Mouse (Mus musculus) erythroblast, embryonic 14.5 days (primary cell): ENCODE results near the gene Cnp. TPM values are rescaled to one million over a fixed set of nuclear protein-coding genes. Genes with fewer than 3 reads are reported as not detected.

Experiments
- H3K27me3 ChIP-seq: 2 replicates; pipeline ENCODE4 v1.6.1; 2012; ENCODE audit warnings: inconsistent platforms; ENCODE audit not compliant: control insufficient read depth
- H3K36me3 ChIP-seq: 2 replicates; pipeline ENCODE4 v1.6.1; 2012; ENCODE audit warnings: mild to moderate bottlenecking, inconsistent platforms; ENCODE audit not compliant: control insufficient read depth
- H3K4me1 ChIP-seq: 2 replicates; pipeline ENCODE4 v1.6.1; 2012; ENCODE audit warnings: inconsistent platforms; ENCODE audit not compliant: control insufficient read depth
- H3K4me3 ChIP-seq: replicated peaks from 2 replicates; pipeline ENCODE3; 2012; ENCODE audit warnings: moderate library complexity, mild to moderate bottlenecking, inconsistent platforms
- H3K9me3 ChIP-seq: 2 replicates; pipeline ENCODE4 v1.6.1; 2012; ENCODE audit warnings: low read length, inconsistent platforms, mixed read lengths; ENCODE audit not compliant: control insufficient read depth
- GATA1 ChIP-seq: IDR thresholded peaks from 2 replicates; pipeline ENCODE4 v1.6.1; 2012; ENCODE audit warnings: low read length, inconsistent platforms, mixed read lengths
- TAL1 ChIP-seq: IDR thresholded peaks from 3 replicates; pipeline ENCODE4 v1.6.1; 2012; ENCODE audit warnings: low read length, inconsistent platforms, mixed read lengths
- polyA plus RNA-seq: library from polyadenylated mRNA; stranded (reverse); fragments of >175 nt; gene quantifications from 2 replicates; pipeline ENCODE4 v1.2.3, GENCODE M21; 2012

Cnp gene
- polyA plus RNA-seq, 1 experiment, result 0.09 TPM

DNA sequence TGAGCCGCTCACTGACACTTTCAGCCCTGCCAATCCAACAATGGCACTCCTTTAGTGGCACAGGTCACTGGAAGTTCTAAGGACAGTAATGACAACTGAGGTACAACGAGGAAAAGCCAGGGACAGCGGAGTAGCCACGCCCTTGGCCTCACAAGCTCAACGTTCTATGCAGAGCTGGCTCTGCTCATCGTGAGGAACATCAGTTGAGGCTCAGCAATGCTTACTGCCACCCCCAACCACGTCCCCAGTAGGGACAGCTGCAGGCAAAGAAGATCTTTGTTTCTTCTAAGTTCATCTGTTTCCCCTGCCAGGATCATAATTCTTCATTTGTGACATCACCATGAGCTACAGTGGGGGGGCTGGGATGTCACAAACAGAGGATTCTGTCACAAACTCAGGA is 19.9 kb downstream of the Cnp start:
- no peaks in the 10 kb centered on the region for H3K9me3 ChIP-seq
- H3K4me1 ChIP-seq, result no peaks in the 10 kb centered on the region
- no peaks in the 10 kb centered on the region for H3K27me3 ChIP-seq
- H3K36me3 ChIP-seq, result peaks cover 96% of the 10 kb centered on the region
- TF ChIP-seq TAL1, result no peak
- H3K4me3 ChIP-seq, result no peak overlapping the region

DNA sequence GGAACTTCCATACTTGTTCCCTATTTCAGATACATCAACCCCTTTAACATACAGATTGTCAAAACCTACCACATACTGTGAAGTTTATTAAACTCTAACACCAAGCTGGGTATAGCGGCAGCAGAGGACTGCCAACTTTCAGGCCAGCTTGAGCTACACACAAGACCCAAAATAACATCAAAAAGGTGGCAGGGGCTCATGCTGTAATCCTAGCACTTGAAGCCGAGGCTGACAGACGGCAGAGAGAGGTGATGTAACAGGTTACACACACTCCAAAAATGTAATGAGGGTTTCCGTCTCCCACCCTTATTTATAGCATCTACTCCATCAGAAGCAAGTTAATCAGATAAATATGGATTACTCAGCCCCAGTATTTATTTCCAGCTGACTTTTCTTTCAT is 20.8 kb downstream of the Cnp start:
- Histone ChIP-seq H3K4me3 (no peak overlapping the region), H3K36me3 (peaks cover 98% of the 10 kb centered on the region), H3K4me1 (no peaks in the 10 kb centered on the region), H3K27me3 (no peaks in the 10 kb centered on the region), H3K9me3 (no peaks in the 10 kb centered on the region)
- TF ChIP-seq GATA1 (no peak), TAL1 (no peak)

DNA sequence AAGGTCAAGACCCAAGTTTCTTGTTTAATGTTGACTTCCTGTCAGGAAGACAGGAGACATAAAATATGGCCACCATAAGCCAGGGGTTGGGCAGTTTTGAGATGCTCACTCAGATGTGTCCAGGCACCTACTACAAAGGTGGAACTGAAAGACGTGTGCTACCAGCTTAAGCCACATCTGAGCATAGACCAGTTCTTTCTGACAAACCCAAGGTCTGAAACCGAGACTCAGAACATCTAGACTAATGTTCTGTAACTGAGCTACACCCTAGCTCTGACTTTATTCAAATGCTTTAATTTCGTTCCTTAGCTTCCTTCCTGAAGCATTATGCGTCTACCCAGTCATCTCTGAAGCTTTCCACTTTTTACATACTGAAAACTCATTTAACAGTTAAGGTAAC is 23.4 kb downstream of the Cnp start:
- Histone ChIP-seq H3K9me3 (no peaks in the 10 kb centered on the region), H3K27me3 (no peaks in the 10 kb centered on the region), H3K4me3 (no peak overlapping the region), H3K36me3 (peaks cover 91% of the 10 kb centered on the region), H3K4me1 (peaks cover 9% of the 10 kb centered on the region)
- TF ChIP-seq GATA1 (no peak), TAL1 (no peak)

DNA sequence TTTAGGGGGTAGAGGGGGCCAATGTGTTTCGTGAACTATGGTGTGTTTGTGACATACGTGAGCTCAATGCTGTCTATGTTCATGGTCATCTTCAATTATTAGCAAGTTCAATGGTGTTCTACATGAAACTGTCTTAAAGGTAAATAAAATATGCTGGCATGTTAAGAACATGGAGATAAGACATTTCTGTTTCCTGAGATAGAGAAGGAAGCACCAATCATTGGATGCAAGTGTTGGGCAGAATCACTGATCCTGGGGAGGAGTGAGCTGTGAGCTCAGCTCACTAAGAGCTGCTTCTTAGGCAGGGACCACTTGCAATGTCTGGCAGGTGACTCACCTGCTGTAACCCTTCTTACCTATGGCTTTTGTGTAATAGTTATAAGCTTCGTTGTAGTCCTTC is 26.7 kb downstream of the Cnp start:
- TF ChIP-seq TAL1 (no peak), GATA1 (no peak)
- H3K9me3 ChIP-seq, result no peaks in the 10 kb centered on the region
- no peaks in the 10 kb centered on the region for H3K27me3 ChIP-seq
- H3K36me3 ChIP-seq, result peaks cover 82% of the 10 kb centered on the region
- no peak overlapping the region for H3K4me3 ChIP-seq
- H3K4me1 ChIP-seq, result peaks cover 12% of the 10 kb centered on the region

DNA sequence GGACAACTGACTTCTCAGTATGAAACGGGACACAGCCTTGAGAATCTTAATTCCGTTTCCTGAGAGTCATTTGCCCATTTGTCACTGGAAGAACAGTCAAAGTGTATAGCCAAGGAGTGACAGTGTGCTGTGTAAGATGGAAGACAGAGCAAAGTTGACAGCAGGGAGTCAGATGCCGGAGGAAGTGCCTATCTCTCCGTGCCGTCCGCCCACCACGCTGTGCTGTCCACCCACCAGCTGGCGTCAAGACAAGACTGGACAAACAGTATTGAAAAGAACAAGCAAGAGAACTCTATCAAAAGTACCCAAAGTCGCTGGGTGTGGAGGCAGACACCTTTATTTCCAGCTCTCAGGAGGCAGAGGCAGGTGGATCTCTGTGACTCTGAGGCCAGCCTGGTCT is 28.5 kb downstream of the Cnp start:
- Histone ChIP-seq H3K36me3 (peaks cover 75% of the 10 kb centered on the region), H3K4me3 (no peak overlapping the region)

DNA sequence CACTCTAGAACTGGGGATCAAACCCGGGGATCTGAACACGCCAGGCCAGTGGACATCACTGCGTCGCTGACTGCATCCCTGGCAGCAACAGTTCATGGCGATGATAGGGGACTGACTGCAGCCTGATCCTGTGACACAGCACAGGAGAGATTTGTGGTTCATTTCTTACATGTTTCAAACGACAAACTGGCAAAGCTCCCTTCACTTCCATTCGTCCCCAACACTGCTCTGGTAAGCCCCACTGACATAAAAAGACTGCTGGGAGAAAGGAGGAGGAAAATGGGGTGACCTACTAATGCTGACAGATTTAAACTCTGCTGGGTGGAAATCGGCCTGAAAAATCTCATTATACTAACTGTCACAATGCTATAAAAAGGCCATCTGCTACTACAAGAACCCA is 29.1 kb downstream of the Cnp start:
- Histone ChIP-seq H3K4me3 (no peak overlapping the region), H3K4me1 (peaks cover 12% of the 10 kb centered on the region), H3K9me3 (no peaks in the 10 kb centered on the region), H3K27me3 (no peaks in the 10 kb centered on the region), H3K36me3 (peaks cover 75% of the 10 kb centered on the region)
- TF ChIP-seq GATA1 (no peak), TAL1 (no peak)

More for the DNA sequence above, 28.5 kb downstream of the Cnp start:
- H3K27me3 ChIP-seq, result no peaks in the 10 kb centered on the region
- peaks cover 12% of the 10 kb centered on the region for H3K4me1 ChIP-seq
- no peak for TF ChIP-seq TAL1
- no peak for TF ChIP-seq GATA1
- H3K9me3 ChIP-seq, result no peaks in the 10 kb centered on the region

DNA sequence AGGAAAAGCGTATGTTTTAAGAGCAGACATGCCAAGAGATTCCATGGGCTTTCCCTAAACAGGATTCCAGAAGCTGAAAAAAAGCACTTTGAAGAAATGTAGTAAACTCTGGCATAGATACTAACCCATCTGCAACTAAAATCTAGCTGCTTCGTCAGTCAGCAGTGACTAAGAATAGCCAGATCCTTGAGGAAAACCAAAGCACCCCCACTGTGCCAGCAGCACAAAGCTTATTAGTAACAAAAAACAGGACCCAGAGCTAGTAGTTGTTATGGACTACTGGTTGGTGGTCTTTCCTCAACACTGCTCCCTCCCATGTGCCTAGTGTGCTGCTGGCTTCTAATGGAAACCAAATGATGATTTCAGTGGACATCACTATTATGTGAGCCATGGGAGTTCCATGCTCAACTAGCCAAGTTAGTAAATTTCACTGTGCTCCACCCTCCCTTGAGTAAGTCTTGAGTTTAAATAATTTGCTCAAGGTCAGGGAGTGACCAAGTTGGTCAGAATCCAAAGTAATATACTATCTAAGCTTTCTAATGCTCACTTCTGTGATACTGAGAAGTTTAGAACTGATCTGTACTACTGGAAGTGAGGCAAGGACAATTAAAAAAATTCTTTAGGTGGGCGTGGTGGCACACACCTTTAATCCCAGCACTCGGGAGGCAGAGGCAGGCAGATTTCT is 29.8 kb downstream of the Cnp start:
- H3K36me3 ChIP-seq, result peaks cover 72% of the 10 kb centered on the region
- H3K4me3 ChIP-seq, result no peak overlapping the region
- H3K27me3 ChIP-seq, result no peaks in the 10 kb centered on the region
- no peak for TF ChIP-seq GATA1
- TF ChIP-seq TAL1, result no peak
- H3K9me3 ChIP-seq, result no peaks in the 10 kb centered on the region
- H3K4me1 ChIP-seq, result peaks cover 12% of the 10 kb centered on the region

DNA sequence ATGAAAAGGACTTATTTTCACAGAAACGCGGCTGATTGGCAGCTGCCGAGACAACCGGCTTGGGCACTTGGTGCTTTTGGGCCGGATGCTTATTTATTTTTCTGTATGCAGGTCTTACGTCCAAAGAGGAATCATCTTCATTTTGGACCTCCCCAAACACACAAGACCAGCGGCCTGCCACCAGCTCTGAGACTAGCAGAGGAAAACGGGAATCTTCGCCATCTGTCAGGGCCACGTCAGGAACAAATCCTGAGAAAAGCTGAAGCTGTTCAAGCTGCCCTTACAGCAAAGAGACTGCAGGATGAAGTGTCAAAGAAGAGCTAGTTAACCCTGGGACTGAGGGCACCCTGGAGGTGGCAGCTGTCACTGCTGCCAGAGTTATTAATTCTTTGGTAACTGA is 30.7 kb downstream of the Cnp start:
- peaks cover 13% of the 10 kb centered on the region for H3K4me1 ChIP-seq

DNA sequence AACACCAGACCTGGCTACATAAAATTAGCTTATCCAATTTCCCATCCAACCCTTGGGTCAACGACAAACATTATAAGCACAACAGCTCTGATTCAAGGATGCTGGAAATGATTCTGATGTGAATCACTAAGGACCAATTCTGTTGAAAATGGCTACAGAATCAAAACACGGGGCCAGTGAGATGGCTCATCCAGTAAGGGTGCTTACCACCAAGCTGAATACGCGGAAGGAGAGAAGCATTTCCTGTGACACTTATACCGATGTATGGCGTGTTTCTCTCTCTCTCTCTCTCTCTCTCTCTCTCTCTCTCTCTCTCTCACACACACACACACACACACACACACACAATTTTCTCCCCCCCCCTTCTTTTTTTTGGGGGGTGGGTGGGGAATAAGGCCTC is 32.4 kb downstream of the Cnp start:
- H3K4me1 ChIP-seq, result peaks cover 6% of the 10 kb centered on the region
- peaks cover 56% of the 10 kb centered on the region for H3K36me3 ChIP-seq
- H3K27me3 ChIP-seq, result no peaks in the 10 kb centered on the region
- no peaks in the 10 kb centered on the region for H3K9me3 ChIP-seq
- no peak for TF ChIP-seq GATA1
- TF ChIP-seq TAL1, result no peak
- no peak overlapping the region for H3K4me3 ChIP-seq

More for the DNA sequence above, 30.7 kb downstream of the Cnp start:
- H3K27me3 ChIP-seq, result no peaks in the 10 kb centered on the region
- no peak for TF ChIP-seq TAL1
- no peak for TF ChIP-seq GATA1
- no peaks in the 10 kb centered on the region for H3K9me3 ChIP-seq
- H3K4me3 ChIP-seq, result no peak overlapping the region
- peaks cover 66% of the 10 kb centered on the region for H3K36me3 ChIP-seq

DNA sequence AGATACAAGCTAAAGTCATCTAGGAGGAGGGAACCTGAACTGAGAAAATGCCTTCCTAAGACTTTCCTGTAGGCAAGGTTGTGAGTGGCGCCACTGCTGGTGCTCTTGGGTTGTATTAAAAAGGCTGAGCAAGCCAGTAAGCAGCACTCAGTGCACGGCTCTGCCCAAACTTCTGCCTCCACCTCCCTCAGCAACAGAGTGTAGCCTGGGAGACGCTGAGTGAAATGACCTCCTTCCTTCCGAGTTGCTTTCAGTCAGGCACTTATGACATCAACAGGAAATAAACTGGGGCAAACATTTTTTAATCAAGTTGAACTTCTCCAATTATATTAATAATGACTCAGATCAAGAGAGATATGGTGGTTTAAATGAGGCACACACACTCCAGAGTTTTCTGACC is 34.1 kb downstream of the Cnp start:
- Histone ChIP-seq H3K36me3 (peaks cover 56% of the 10 kb centered on the region), H3K9me3 (no peaks in the 10 kb centered on the region), H3K4me3 (no peak overlapping the region), H3K27me3 (no peaks in the 10 kb centered on the region), H3K4me1 (peaks cover 8% of the 10 kb centered on the region)
- TF ChIP-seq GATA1, result no peak
- no peak for TF ChIP-seq TAL1
